Mouse (Mus musculus) spleen, postnatal 36 days (tissue): Measurements from ENCODE around the gene Otop3.
A peak's percentile ranks its signal among the peaks of the same experiment; 100 is the strongest.

Experiments used
- DNase-seq, 2 experiments: peaks; one replicate each; pipeline ENCODE4 v3.0.0; 2022; ENCODE audit warnings: low spot score in 2 of 2, mixed read lengths in 1 of 2

Otop3 gene

GRCm38 (mm10) chr11:115318245-115319027, 16.1 kb upstream of the Otop3 start:
- no peak for DNase-seq

- DNase-seq = no peak
These were observed 14.7 kb upstream of the Otop3 start for GRCm38 (mm10) chr11:115319704-115320383.

DNA sequence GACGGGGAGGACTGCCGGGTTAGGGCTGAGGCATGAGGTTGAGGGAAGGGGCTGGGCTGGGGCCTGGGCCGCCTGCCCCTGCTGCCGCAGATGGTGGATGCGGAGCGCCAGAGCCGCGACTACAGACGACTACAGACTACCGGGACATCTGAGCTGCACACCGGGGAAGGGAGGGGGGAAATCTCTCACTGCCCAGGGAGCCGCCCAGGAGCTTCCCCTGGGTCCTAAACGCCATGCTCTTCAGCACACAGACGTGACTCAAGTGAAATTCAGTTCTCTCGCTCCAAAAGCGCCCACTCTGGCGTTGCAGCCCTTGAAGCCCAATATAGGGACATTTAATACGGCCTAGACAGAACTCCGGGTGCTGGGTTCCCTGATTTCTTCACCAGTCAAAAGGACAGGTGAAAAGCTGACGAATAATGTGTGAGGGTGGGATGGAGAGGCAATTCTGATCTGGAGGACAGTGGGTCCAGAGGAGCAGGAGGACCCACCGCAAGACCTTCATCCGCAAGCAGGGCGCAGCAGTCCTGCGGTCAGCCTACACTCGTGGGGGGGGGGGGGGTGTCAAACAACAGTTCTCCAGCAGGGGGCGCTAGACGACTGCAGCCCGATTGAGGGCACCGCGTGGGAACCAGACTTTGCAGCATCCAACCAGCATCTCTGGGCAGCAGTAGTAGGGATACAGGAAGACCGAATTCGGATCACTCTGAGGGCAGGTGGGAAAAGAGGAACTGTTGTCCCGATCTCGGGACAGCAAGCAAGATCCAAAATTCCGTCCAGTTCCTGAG, 12.4 kb upstream of the Otop3 start, which contains the start of gene Ush1g:
TSS of gene Ush1g (minus strand) at position 136 of the 788 bp plus-strand sequence.
- DNase-seq = no peak

- DNase-seq = no peak
These were observed 11.2 kb upstream of the Otop3 start for GRCm38 (mm10) chr11:115323354-115323753.

- no peak for DNase-seq
These were observed 7.8 kb upstream of the Otop3 start for GRCm38 (mm10) chr11:115326730-115327129.

- no peak for DNase-seq
These were observed 5.2 kb upstream of the Otop3 start for GRCm38 (mm10) chr11:115329339-115329738.

GRCm38 (mm10) chr11:115335223-115335622, 692 bp downstream of the Otop3 start:
- no peak for DNase-seq

DNA sequence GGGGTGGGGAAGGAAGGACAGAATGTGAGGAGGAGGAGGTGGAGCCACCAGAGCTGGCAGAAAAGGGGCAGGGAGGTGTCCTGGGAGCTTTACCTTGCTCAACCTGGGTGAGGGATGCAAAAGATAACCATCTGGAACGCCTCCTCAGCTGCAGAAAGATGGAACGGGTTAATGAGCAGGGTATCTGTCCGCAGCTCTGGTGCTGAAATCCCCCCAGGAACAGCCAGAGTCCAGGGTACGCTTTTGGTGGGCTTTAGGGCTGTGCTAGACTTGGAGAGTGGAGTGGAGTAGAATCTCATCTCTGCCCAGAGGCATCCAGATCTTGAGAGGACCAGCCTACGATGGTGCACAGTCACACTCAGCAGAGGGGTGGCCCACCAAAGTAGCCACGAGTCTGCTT, 1.6 kb downstream of the Otop3 start:
- no peak for DNase-seq

DNA sequence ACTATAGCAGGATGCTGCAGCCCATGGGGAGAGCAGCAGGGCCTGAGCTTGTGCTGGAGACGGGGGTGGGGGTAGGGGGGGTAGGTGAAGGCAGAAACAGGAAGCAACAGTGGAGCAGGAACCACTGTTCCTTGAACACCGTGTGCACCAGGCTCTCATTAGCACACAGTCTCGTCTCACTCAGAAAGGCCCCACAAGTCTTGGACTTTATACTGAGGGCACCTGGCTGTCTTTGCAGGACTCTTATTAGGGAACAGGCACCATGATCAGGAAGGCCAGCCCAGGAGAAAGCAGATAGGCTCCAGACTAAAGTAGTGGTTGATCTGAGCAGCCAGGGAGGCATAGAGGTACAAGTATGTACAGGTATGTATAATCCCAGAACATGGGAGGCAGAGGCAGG, 2.8 kb downstream of the Otop3 start:
- DNase-seq = no peak

- no peak for DNase-seq
These were observed 3.3 kb downstream of the Otop3 start for GRCm38 (mm10) chr11:115337826-115338225.

GRCm38 (mm10) chr11:115341246-115341645, 6.7 kb downstream of the Otop3 start:
- no peak for DNase-seq

DNA sequence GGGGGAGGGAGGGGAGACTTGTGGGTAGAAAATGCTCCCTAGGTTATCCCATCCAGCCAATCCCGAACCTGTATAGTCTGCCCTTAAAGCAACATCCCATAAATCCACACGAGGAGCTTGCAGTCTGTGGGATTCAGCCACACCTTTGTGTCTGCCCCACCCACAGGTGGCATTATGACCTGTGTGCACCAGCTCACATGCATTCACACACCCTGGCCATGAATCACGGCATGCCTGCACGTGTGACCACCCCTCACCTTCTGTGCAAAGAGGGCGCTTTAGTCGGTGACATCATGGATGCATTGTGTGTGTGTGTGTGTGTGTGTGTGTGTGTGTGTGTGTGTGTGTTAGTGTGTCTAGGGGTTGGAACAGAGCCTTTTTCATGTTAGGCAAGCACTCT, 7.3 kb downstream of the Otop3 start:
- DNase-seq = no peak

GRCm38 (mm10) chr11:115344967-115345366, 10.4 kb downstream of the Otop3 start:
- DNase-seq = no peak

GRCm38 (mm10) chr11:115345515-115345914, 11.0 kb downstream of the Otop3 start:
- DNase-seq = no peak

GRCm38 (mm10) chr11:115348681-115349248, 14.2 kb downstream of the Otop3 start:
- no peak for DNase-seq

GRCm38 (mm10) chr11:115349976-115350375, 15.4 kb downstream of the Otop3 start:
- no peak for DNase-seq

DNA sequence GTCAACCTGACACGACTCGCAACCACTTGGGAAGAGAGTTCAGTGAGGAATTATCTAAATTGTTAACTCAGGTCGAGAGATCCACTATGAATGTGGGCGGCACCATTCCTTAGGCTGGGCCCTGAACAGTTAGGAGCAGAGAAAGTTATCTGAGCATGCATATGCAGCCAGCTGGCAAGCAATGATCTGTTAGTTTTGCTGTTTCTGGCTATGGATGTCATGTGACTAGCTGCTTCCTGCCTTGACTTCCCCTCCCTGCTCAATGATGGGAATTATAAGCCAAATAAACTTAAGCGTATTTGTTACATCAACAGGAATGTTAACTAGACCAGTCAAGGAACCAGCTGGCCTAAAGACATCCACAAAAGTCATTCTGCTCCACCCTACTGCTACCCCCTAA, 18.8 kb downstream of the Otop3 start:
- DNase-seq = no peak

DNA sequence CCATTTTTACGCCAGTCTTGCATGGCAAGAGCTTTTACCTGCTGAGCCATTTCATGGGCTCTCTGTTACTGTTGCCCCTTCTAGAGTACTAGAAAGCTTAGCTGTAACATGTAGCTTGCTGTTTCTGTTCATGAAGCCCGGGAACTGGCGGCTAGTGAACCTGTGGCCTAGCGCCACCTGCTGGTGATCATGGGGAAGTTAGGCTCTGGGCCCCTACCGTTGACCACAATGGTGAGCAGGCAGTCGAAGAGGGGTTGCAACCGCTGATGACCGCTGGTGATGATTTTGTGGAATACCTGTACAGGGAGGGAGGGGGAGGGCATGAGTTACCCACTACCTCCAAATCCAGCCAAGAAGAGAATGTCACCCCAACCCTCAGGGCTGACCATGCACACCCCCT, 19.7 kb downstream of the Otop3 start:
- peak; percentile 26 to 51 for DNase-seq

DNA sequence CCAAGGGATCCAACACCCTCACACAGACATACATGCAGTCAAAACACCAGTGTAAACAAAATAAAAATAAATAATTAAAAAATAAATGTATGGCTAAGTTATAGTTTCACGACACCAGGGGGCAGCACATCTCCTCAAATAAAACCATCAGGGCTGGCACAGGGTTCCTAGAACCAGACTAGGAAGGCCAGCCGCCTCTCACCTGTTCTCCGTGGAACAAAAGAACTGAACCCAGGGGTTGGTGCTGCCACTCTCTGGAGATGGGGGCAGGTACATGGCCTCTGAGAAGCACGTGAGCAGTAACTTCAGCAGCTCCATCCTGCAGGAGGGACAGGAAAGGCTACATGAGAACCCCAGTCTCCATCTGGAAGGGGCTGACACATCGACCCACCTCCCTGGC, 23.9 kb downstream of the Otop3 start:
- DNase-seq = peak; percentile 30 to 64

DNA sequence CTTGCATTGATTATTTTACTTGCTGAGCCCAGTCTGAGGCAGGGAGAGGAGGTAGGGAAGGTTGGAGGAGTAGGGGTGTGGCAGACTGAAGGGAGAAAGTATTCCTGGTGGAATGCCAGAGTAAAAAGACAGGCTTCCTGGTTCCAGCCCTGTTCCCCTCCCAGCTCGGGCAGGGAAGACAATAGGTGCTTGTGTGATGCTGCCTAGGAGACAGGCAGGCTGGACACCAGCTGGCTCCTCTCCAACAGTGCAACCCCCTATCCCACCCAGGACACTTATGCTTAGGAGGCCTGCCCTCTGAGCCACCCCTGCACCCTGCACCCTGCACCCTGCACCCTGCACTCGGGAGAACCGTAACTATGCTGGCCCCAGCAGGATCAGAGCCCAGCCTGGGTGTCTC, 24.8 kb downstream of the Otop3 start:
- DNase-seq = no peak

DNA sequence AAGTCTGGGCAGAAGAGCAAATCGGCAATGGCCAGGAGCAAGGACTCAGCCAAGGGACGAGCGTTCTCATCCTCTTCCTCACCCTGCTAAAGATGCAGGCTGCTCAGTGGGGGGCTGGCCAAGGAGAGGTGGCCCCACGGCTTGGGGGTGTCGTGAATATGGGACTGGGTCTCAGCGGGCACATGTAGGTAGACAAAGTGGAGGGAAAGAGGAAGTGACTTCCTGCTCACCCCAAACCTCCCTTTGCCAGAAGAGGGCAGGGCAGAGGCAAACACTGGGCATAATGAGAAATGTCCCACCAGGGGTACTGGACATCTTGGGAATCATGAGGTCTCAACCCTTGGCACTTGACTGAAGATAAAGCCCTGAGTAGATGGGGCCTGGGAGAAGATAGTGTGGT, 25.2 kb downstream of the Otop3 start:
- no peak for DNase-seq

DNA sequence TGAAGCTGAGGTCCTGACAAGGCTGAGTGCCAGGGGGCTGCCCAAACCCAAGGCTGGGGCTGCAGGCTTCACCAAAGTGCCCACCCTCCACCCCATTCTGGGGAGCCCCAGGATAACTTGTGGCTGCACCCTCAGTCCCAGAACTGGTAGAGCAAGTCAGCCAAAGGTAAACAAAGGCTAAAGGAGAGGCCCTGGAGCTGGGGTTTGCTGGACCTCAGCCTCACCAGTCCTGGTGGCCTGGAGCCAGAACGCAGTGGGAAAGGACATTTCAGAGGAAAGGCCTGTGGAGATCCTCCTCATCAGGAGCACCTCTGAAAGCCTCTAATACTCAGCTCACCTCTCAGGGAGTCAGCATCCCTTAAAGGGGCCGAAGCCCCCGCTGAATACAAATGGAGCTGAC, 29.6 kb downstream of the Otop3 start:
- DNase-seq = no peak
